Mouse (Mus musculus): ENCODE data around the gene Atp5b. TPM values are rescaled to one million over a fixed set of nuclear protein-coding genes. Genes with fewer than 3 reads are reported as not detected.
"Not testable (repeated sequence)": the region's sequence is repeated elsewhere in the genome, so short reads cannot be mapped to it uniquely, and the experiment has no call there.

The Atp5b gene
- polyA plus RNA-seq, 1 experiment from 2014 or later: 2,418 TPM

DNA sequence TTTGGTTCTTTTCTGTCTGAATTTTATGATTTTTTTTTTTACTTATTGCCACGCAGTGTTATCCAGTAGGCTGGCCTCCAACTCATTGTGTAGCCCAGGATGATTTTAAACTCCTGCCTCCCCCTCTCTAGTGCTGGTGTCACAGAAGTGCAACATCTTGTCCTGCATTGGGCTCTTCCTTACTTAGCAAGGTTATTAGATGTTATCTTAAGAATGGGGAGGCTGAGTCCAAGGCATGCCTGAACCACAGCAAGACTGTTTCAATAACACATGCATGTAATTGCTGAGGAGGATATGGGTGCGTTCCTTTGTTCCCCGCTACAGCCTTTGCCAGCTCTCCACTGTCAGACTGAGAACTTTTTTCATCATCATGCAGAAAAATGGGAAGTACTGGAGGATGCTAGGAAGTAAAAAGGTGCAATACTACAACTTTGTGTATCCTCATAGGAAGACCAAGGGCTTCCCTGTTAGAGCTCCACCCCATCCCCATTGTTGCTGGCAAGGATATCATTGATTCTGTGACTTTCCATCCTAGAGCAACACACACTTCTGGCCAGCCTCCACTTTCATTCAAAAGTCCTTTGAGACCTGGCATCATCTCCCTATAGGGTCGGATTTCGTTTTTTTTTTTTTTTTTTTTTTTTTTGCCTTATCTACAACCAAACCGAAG lies 1.1 kb upstream of the Atp5b start:
- Histone ChIP-seq H3K36me3 (ENCODE audit: control insufficient read depth, insufficient read depth, low read length) (peaks cover 8% of the 10 kb centered on the region), H3K4me1 (ENCODE audit: control insufficient read depth, insufficient read depth, low read length) (peaks cover 3% of the 10 kb centered on the region; the same call in 1 of the 2 replicates), H3K9ac (ENCODE audit: low read length) (peak overlapping the region; percentile 41; the same call in 1 of the 2 replicates), H3K9me3 (ENCODE audit: control insufficient read depth, low read length) (no peaks in the 10 kb centered on the region), H3K27me3 (ENCODE audit: control insufficient read depth, insufficient read depth, low read length) (no peaks in the 10 kb centered on the region), H3K4me2 (ENCODE audit: low read depth) (peak overlapping the region; percentile 59), H3K4me3 (ENCODE audit: low read depth, low read length) (peak overlapping the region; percentile 99), H3K27ac (ENCODE audit: low read depth, low read length) (no peak overlapping the region)
- DNase-seq (ENCODE audit: low spot score) (no peak), ATAC-seq (ENCODE audit: insufficient read depth, low FRiP score, low TSS enrichment) (no peak)
- 73% methylated on average over 6 of the region's 6 CpGs for WGBS

- DNase-seq (ENCODE audit: low spot score) (no peak), ATAC-seq (ENCODE audit: insufficient read depth, low FRiP score, low TSS enrichment) (no peak)
- H3K27ac ChIP-seq (ENCODE audit: low read depth, low read length): no peak overlapping the region
- H3K4me1 ChIP-seq (ENCODE audit: control insufficient read depth, insufficient read depth, low read length): peaks cover 3% of the 10 kb centered on the region; the same call in 1 of the 2 replicates
- no peaks in the 10 kb centered on the region for H3K9me3 ChIP-seq (ENCODE audit: control insufficient read depth, low read length)
- H3K9ac ChIP-seq (ENCODE audit: low read length): peak overlapping the region; percentile 41
- peak overlapping the region; percentile 59 for H3K4me2 ChIP-seq (ENCODE audit: low read depth)
- peaks cover 6% of the 10 kb centered on the region for H3K36me3 ChIP-seq (ENCODE audit: control insufficient read depth, insufficient read depth, low read length)
- H3K27me3 ChIP-seq (ENCODE audit: control insufficient read depth, insufficient read depth, low read length): no peaks in the 10 kb centered on the region
- WGBS: 16% methylated on average over 9 of the region's 9 CpGs
- peak overlapping the region; percentile 99 for H3K4me3 ChIP-seq (ENCODE audit: low read depth, low read length)
These were observed 630 bp upstream of the Atp5b start for GRCm38 (mm10) chr10:128082477-128082808.

DNA sequence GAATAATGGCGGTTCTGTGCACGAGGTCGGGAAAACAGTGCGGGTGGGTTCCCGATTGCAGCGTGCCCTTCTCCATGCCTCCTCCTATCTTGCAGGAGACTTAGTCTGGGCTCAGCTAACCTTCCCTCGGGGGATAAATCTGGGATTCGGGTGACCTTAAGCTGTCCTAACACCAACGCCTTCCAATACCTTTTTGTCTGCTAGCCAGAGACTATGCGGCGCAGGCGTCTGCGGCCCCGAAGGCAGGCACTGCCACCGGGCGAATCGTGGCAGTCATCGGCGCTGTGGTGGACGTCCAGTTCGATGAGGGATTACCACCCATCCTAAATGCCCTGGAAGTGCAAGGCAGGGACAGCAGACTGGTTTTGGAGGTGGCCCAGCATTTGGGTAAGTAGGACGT lies 615 bp downstream of the Atp5b start:
- H3K27ac ChIP-seq (ENCODE audit: low read depth, low read length): no peak overlapping the region; the same call in 1 of the 2 replicates
- peak overlapping the region; percentile 98 for H3K9ac ChIP-seq (ENCODE audit: low read length)
- WGBS: under 1% methylated on average over 22 of the region's 22 CpGs
- DNase-seq (ENCODE audit: low spot score): no peak
- H3K4me3 ChIP-seq (ENCODE audit: low read depth, low read length): peak overlapping the region; percentile 99
- peak overlapping the region; percentile 66 for H3K4me2 ChIP-seq (ENCODE audit: low read depth)
- H3K27me3 ChIP-seq (ENCODE audit: control insufficient read depth, insufficient read depth, low read length): no peaks in the 10 kb centered on the region
- no peaks in the 10 kb centered on the region for H3K9me3 ChIP-seq (ENCODE audit: control insufficient read depth, low read length)
- peaks cover 14% of the 10 kb centered on the region for H3K36me3 ChIP-seq (ENCODE audit: control insufficient read depth, insufficient read depth, low read length)
- no peak for ATAC-seq (ENCODE audit: insufficient read depth, low FRiP score, low TSS enrichment)
- peaks cover 3% of the 10 kb centered on the region; the same call in 1 of the 2 replicates for H3K4me1 ChIP-seq (ENCODE audit: control insufficient read depth, insufficient read depth, low read length)

DNA sequence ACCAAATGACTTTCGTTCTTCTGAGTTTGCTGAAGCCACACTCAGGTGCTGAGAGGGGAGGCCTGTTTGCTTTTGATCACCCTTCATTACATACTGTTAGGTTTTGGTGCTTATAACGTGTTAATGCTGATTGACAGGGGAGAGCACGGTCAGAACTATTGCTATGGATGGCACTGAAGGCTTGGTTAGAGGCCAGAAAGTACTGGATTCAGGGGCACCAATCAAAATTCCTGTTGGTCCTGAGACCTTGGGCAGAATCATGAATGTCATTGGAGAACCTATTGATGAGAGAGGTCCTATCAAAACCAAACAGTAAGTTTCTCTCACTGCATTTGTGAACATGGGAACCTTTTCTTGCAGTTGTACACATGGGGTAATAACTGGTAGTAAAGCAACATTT lies 1.1 kb downstream of the Atp5b start:
- WGBS: 10% methylated on average over 3 of the region's 3 CpGs

GRCm38 (mm10) chr10:128086391-128086790 lies 3.3 kb downstream of the Atp5b start:
- Histone ChIP-seq H3K27me3 (ENCODE audit: control insufficient read depth, insufficient read depth, low read length) (no peaks in the 10 kb centered on the region), H3K4me1 (ENCODE audit: control insufficient read depth, insufficient read depth, low read length) (peaks cover 9% of the 10 kb centered on the region), H3K36me3 (ENCODE audit: control insufficient read depth, insufficient read depth, low read length) (peaks cover 20% of the 10 kb centered on the region), H3K9ac (ENCODE audit: low read length) (no peak overlapping the region), H3K9me3 (ENCODE audit: control insufficient read depth, low read length) (no peaks in the 10 kb centered on the region), H3K4me3 (ENCODE audit: low read depth, low read length) (no peak overlapping the region), H3K4me2 (ENCODE audit: low read depth) (no peak overlapping the region), H3K27ac (ENCODE audit: low read depth, low read length) (no peak overlapping the region)
- no peak for ATAC-seq (ENCODE audit: insufficient read depth, low FRiP score, low TSS enrichment)
- peak; percentile 48 for DNase-seq (ENCODE audit: low spot score)
- WGBS: 82% methylated on average over 6 of the region's 6 CpGs

More for the DNA sequence above, 1.1 kb downstream of the Atp5b start:
- Histone ChIP-seq H3K9me3 (ENCODE audit: control insufficient read depth, low read length) (no peaks in the 10 kb centered on the region), H3K4me2 (ENCODE audit: low read depth) (peak overlapping the region; percentile 66), H3K9ac (ENCODE audit: low read length) (peak overlapping the region; percentile 98), H3K36me3 (ENCODE audit: control insufficient read depth, insufficient read depth, low read length) (peaks cover 16% of the 10 kb centered on the region), H3K27me3 (ENCODE audit: control insufficient read depth, insufficient read depth, low read length) (no peaks in the 10 kb centered on the region), H3K4me1 (ENCODE audit: control insufficient read depth, insufficient read depth, low read length) (peaks cover 3% of the 10 kb centered on the region; the same call in 1 of the 2 replicates), H3K27ac (ENCODE audit: low read depth, low read length) (no peak overlapping the region), H3K4me3 (ENCODE audit: low read depth, low read length) (peak overlapping the region; percentile 99)
- no peak for DNase-seq (ENCODE audit: low spot score)
- ATAC-seq (ENCODE audit: insufficient read depth, low FRiP score, low TSS enrichment): no peak

- not testable (repeated sequence) for H3K9me3 ChIP-seq (ENCODE audit: control insufficient read depth, low read length); H3K27ac ChIP-seq (ENCODE audit: low read depth, low read length); H3K27me3 ChIP-seq (ENCODE audit: control insufficient read depth, insufficient read depth, low read length); H3K4me3 ChIP-seq (ENCODE audit: low read depth, low read length); H3K4me2 ChIP-seq (ENCODE audit: low read depth); ATAC-seq (ENCODE audit: insufficient read depth, low FRiP score, low TSS enrichment); DNase-seq (ENCODE audit: low spot score); H3K9ac ChIP-seq (ENCODE audit: low read length)
- WGBS: 80% methylated on average over 2 of the region's 2 CpGs
- Histone ChIP-seq H3K36me3 (ENCODE audit: control insufficient read depth, insufficient read depth, low read length) (peaks cover 20% of the 10 kb centered on the region), H3K4me1 (ENCODE audit: control insufficient read depth, insufficient read depth, low read length) (peaks cover 17% of the 10 kb centered on the region)
These were observed 4.1 kb downstream of the Atp5b start for GRCm38 (mm10) chr10:128087216-128087615.

DNA sequence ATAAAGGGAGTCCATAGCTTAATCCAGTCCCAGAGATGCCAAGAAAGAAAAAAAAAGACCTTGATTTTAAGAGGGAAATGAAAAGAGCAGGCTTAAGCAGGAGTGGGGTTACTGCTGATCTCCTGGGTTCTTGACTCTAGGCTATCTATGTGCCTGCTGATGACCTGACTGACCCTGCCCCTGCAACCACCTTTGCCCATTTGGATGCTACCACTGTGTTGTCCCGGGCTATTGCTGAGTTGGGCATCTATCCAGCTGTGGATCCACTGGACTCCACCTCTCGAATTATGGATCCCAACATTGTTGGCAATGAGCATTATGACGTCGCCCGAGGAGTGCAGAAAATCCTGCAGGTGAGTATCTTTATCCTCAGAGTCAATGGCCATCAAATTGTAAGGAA lies 5.1 kb downstream of the Atp5b start:
- Histone ChIP-seq H3K9me3 (ENCODE audit: control insufficient read depth, low read length) (no peaks in the 10 kb centered on the region), H3K4me2 (ENCODE audit: low read depth) (no peak overlapping the region), H3K9ac (ENCODE audit: low read length) (no peak overlapping the region), H3K27ac (ENCODE audit: low read depth, low read length) (no peak overlapping the region), H3K4me1 (ENCODE audit: control insufficient read depth, insufficient read depth, low read length) (peaks cover 17% of the 10 kb centered on the region), H3K36me3 (ENCODE audit: control insufficient read depth, insufficient read depth, low read length) (peaks cover 20% of the 10 kb centered on the region), H3K4me3 (ENCODE audit: low read depth, low read length) (no peak overlapping the region), H3K27me3 (ENCODE audit: control insufficient read depth, insufficient read depth, low read length) (no peaks in the 10 kb centered on the region)
- DNase-seq (ENCODE audit: low spot score) (no peak), ATAC-seq (ENCODE audit: insufficient read depth, low FRiP score, low TSS enrichment) (no peak)
- WGBS: 94% methylated on average over 5 of the region's 5 CpGs

DNA sequence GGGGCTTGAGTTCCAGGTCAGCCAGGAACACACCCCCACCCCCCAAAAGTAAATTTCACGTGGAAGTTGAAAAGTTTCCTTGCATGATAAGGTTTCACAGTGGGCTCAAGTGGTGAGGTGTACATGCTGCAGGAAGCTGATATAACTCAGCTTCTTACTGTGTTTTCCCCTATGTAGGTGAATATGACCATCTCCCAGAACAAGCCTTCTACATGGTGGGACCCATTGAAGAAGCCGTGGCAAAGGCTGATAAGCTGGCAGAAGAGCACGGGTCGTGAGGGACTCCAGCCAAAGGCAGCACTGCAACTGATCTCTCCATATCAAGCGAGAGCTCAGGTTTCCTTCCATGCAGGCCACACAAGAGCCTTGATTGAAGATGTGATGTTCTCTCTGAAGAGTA lies 6.8 kb downstream of the Atp5b start:
- H3K27me3 ChIP-seq (ENCODE audit: control insufficient read depth, insufficient read depth, low read length): no peaks in the 10 kb centered on the region
- ATAC-seq (ENCODE audit: insufficient read depth, low FRiP score, low TSS enrichment): no peak
- no peak overlapping the region for H3K4me2 ChIP-seq (ENCODE audit: low read depth)
- DNase-seq (ENCODE audit: low spot score): no peak
- peaks cover 20% of the 10 kb centered on the region for H3K36me3 ChIP-seq (ENCODE audit: control insufficient read depth, insufficient read depth, low read length)
- no peak overlapping the region for H3K4me3 ChIP-seq (ENCODE audit: low read depth, low read length)
- H3K9ac ChIP-seq (ENCODE audit: low read length): no peak overlapping the region
- no peaks in the 10 kb centered on the region for H3K9me3 ChIP-seq (ENCODE audit: control insufficient read depth, low read length)
- WGBS: 80% methylated on average over 5 of the region's 5 CpGs
- peaks cover 31% of the 10 kb centered on the region for H3K4me1 ChIP-seq (ENCODE audit: control insufficient read depth, insufficient read depth, low read length)
- H3K27ac ChIP-seq (ENCODE audit: low read depth, low read length): no peak overlapping the region
